Mouse (Mus musculus) 3T3-L1 (cell line): Measurements from ENCODE around the gene Apc2.
A peak's percentile ranks its signal among the peaks of the same experiment; 100 is the strongest.

Experiments used
- DNase-seq: peaks from one replicate; pipeline ENCODE4 v3.0.0-alpha.2; 2015; ENCODE audit warnings: low read depth, low spot score

Gene Apc2

DNA sequence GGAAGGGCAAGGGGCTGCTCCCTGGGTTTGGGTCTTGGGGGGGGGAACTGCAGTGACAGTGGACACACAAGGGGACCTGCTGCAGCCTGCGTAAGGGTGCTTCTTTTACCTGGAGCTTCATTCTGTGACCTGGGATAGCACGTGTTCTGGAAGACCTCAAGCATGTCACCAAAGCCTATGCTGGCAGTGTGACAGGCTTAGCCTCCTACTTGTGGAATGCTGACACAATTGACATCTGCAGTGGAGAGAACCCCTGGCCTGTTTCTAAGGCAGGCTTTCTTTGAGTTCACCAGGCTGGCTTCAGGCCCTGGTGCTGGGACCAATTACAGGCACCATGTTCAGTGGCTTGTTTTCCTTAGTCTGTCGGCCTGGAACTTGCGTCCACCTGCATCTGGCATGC lies 1.5 kb upstream of the Apc2 start:
- DNase-seq, result peak; percentile 52

GRCm38 (mm10) chr10:80294788-80295303 lies 931 bp upstream of the Apc2 start:
- DNase-seq, result no peak

DNA sequence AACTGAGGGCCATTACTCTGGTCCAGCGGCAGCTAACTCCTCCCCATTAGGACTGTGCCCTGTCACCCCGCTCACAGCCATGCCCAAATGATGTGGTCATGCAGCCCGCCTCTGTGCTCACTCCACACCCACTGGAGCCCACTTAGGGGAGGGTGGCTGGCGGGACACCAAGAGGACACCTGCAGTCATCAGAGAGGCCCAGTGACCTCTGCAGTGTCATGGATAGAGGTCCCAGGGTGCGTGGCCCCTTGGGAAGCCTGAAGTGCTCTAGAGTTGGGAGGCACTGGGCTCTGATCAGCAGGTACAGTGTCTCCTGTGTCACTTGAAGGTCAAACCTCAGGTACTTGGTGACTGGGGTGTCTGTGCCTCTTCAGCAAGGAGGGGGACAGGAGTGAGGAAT lies 1.0 kb downstream of the Apc2 start:
- DNase-seq, result no peak

- no peak for DNase-seq
Observed at GRCm38 (mm10) chr10:80297526-80298133, 1.9 kb downstream of the Apc2 start.

- no peak for DNase-seq
Observed at GRCm38 (mm10) chr10:80298571-80299281, 2.9 kb downstream of the Apc2 start.

DNA sequence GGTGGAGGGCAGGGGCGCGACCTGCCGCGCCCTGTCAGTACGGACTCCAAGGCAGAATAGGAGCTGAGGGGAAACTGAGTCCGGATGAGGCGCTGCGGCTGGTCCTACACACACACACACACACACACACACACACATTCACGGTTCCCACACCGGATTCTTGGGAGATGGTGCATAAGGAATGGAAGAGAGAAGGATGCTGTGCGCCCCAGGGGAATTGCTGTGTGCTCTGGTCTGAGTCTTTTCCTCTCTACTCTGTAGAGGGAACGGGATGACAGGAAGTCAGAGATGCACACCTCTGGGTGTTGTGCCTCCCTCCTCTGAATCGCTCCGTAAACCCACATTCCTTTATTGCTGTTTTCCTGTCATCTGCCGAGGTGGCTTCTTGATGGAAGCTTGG lies 3.5 kb downstream of the Apc2 start:
- no peak for DNase-seq

- DNase-seq, result no peak
Observed at GRCm38 (mm10) chr10:80299824-80300223, 4.0 kb downstream of the Apc2 start.

GRCm38 (mm10) chr10:80300672-80301181 lies 5.0 kb downstream of the Apc2 start:
- no peak for DNase-seq

GRCm38 (mm10) chr10:80301256-80302081 lies 5.7 kb downstream of the Apc2 start:
- no peak for DNase-seq

- DNase-seq, result no peak
Observed at GRCm38 (mm10) chr10:80302082-80302355, 6.2 kb downstream of the Apc2 start.

DNA sequence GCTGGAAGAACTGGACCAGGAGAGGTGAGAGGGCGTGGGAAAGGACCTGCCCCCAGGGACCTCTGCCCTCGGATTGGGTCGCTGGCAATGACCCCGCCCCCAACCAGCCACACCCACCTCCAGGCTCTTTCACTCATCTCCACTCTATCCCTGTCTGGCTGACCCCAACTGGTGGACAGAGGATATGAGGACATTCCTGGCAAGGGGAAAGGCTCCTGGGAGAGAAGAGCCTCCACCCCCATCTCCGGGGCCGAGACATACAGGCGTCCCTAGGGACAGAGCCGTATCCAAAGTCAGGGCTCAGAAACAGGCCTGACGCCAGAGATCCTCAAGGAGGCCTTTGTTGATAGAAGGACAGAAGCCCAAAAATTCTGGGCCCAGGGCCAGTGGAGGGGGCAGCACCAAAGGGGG lies 6.7 kb downstream of the Apc2 start:
- no peak for DNase-seq

- DNase-seq, result no peak
Observed at GRCm38 (mm10) chr10:80304458-80304857, 8.7 kb downstream of the Apc2 start.

- DNase-seq, result no peak
Observed at GRCm38 (mm10) chr10:80304862-80305261, 9.1 kb downstream of the Apc2 start.

GRCm38 (mm10) chr10:80311560-80311959 lies 15.8 kb downstream of the Apc2 start:
- DNase-seq, result no peak

GRCm38 (mm10) chr10:80312586-80313504 lies 17.1 kb downstream of the Apc2 start:
- no peak for DNase-seq

DNA sequence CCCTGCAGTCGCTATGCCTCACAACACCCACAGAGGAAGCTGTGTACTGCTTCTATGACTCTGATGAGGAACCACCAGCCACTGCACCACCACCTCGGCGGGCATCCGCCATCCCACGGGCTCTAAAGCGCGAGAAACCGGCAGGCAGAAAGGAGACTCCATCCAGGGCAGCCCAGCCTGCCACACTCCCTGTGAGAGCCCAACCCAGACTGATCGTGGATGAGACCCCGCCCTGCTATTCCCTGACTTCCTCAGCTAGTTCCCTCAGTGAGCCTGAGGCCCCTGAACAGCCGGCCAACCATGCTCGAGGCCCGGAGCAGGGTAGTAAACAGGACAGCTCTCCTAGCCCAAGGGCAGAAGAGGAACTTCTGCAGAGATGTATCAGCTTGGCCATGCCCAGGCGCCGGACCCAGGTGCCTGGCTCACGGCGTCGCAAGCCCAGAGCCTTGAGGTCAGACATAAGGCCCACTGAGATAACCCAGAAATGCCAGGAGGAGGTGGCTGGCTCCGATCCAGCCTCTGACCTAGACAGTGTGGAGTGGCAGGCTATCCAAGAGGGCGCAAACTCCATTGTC lies 17.9 kb downstream of the Apc2 start:
- no peak for DNase-seq

- no peak for DNase-seq
Observed at GRCm38 (mm10) chr10:80314494-80315001, 18.8 kb downstream of the Apc2 start.

DNA sequence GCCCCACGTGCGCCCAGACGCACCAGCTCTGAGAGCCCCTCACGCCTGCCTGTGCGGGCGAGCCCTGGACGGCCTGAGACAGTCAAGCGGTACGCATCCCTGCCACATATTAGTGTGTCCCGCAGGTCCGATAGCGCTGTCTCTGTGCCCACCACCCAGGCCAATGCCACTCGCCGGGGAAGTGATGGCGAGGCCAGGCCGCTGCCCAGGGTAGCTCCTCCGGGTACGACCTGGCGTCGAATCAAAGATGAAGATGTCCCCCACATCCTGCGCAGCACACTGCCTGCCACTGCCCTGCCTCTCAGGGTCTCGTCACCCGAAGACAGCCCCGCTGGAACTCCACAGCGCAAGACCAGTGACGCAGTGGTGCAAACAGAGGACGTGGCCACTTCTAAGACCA lies 19.5 kb downstream of the Apc2 start:
- DNase-seq, result no peak

GRCm38 (mm10) chr10:80316359-80316781 lies 20.6 kb downstream of the Apc2 start:
- no peak for DNase-seq

DNA sequence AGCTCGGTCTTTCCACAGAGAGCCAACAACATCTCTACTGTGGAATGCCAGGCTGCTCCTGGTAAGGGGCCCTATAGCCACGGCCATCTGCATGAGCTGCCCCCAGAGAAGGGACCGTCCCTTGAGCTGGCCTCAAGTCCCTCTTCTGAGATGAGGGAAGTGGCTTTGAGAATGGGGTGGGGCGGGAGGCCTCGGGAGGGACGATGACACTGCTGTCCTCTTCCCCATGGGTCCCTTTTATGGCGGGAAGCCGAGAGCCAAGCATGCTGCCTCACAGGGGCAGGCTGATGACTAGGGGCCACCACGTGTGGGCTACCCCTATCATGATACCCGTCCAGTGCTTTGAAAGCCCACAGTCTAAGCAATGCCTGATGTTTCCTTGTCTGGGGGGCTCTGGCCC lies 21.2 kb downstream of the Apc2 start:
- no peak for DNase-seq

DNA sequence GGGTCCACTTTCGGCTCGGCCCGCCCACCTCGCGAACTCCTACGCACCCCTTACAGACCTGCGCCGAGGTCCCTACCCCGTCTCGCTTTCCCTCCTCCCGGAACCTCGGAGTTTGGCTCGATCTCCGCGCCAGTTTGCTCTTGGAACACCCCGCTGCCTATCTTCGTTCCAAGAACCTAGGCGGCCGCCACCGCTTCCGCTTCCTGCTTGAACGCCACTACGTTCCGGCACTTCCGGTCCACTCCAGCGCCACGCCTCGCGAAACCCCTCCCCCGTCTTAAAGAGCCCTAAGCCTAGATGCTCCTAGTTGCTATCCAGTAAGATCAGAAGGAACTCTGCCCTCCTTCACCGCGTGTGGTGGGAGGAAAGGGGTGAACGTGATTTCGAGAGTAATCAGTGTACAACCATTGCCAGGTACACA lies 24.6 kb downstream of the Apc2 start, which contains the start of gene 2310011J03Rik:
2310011J03Rik (minus strand) TSS at position 198 of the 421 bp plus-strand sequence.
- DNase-seq, result peak; percentile 96
